Mouse (Mus musculus) splenic B cell, adult 2 months (primary cell): ENCODE measurements around the gene Crygn.

Experiments
- DNase-seq: peaks from one replicate; pipeline ENCODE4 v3.0.0-alpha.2; 2011; ENCODE audit warnings: low read depth, low spot score
- H3K27me3 ChIP-seq: 2 replicates; pipeline ENCODE4 v1.6.1; 2012; ENCODE audit warnings: mild to moderate bottlenecking, low read length, moderate library complexity, mixed read lengths; ENCODE audit not compliant: control insufficient read depth, poor library complexity, insufficient read depth, severe bottlenecking
- H3K36me3 ChIP-seq: 2 replicates; pipeline ENCODE4 v1.6.1; 2012; ENCODE audit warnings: mild to moderate bottlenecking, low read length, moderate library complexity, mixed read lengths; ENCODE audit not compliant: control insufficient read depth, poor library complexity, insufficient read depth, severe bottlenecking

Crygn gene

GRCm38 (mm10) chr5:24757816-24758215, at the start of gene Crygn:
Gene Crygn, minus strand, starts transcription at chr5:24758008.
- H3K27me3 ChIP-seq: no peaks in the 10 kb centered on the region
- no peaks in the 10 kb centered on the region for H3K36me3 ChIP-seq
- no peak for DNase-seq

GRCm38 (mm10) chr5:24805222-24805621, 47.4 kb upstream of the Crygn start:
- Histone ChIP-seq H3K27me3 (no peaks in the 10 kb centered on the region), H3K36me3 (no peaks in the 10 kb centered on the region; the same call in none of the 2 replicates)
- no peak for DNase-seq

GRCm38 (mm10) chr5:24804661-24805060, 46.9 kb upstream of the Crygn start:
- DNase-seq: no peak
- Histone ChIP-seq H3K36me3 (no peaks in the 10 kb centered on the region; the same call in none of the 2 replicates), H3K27me3 (no peaks in the 10 kb centered on the region)

GRCm38 (mm10) chr5:24801841-24802624, 44.2 kb upstream of the Crygn start:
- no peaks in the 10 kb centered on the region; the same call in 1 of the 2 replicates for H3K36me3 ChIP-seq
- no peaks in the 10 kb centered on the region for H3K27me3 ChIP-seq
- no peak for DNase-seq

GRCm38 (mm10) chr5:24800416-24800815, 42.6 kb upstream of the Crygn start:
- Histone ChIP-seq H3K27me3 (no peaks in the 10 kb centered on the region), H3K36me3 (no peaks in the 10 kb centered on the region; the same call in 1 of the 2 replicates)
- peak; percentile 26 for DNase-seq

- H3K36me3 ChIP-seq: no peaks in the 10 kb centered on the region; the same call in 1 of the 2 replicates
- no peak for DNase-seq
- no peaks in the 10 kb centered on the region for H3K27me3 ChIP-seq
Observed at GRCm38 (mm10) chr5:24798639-24799038, 40.8 kb upstream of the Crygn start.

- no peaks in the 10 kb centered on the region; the same call in 1 of the 2 replicates for H3K36me3 ChIP-seq
- H3K27me3 ChIP-seq: no peaks in the 10 kb centered on the region
- DNase-seq: no peak
Observed at GRCm38 (mm10) chr5:24797858-24798257, 40.0 kb upstream of the Crygn start.

GRCm38 (mm10) chr5:24792961-24793360, 35.2 kb upstream of the Crygn start:
- H3K36me3 ChIP-seq: no peaks in the 10 kb centered on the region
- H3K27me3 ChIP-seq: no peaks in the 10 kb centered on the region
- no peak for DNase-seq

GRCm38 (mm10) chr5:24782957-24783356, 25.1 kb upstream of the Crygn start:
- no peak for DNase-seq
- Histone ChIP-seq H3K27me3 (no peaks in the 10 kb centered on the region; the same call in 1 of the 2 replicates), H3K36me3 (no peaks in the 10 kb centered on the region)

- DNase-seq: no peak
- no peaks in the 10 kb centered on the region; the same call in 1 of the 2 replicates for H3K27me3 ChIP-seq
- H3K36me3 ChIP-seq: no peaks in the 10 kb centered on the region
Observed at GRCm38 (mm10) chr5:24781048-24781447, 23.2 kb upstream of the Crygn start.

- peak; percentile 70 for DNase-seq
- no peaks in the 10 kb centered on the region; the same call in 1 of the 2 replicates for H3K27me3 ChIP-seq
- no peaks in the 10 kb centered on the region for H3K36me3 ChIP-seq
Observed at GRCm38 (mm10) chr5:24779881-24780512, 22.2 kb upstream of the Crygn start.

- no peaks in the 10 kb centered on the region; the same call in 1 of the 2 replicates for H3K27me3 ChIP-seq
- DNase-seq: no peak
- H3K36me3 ChIP-seq: no peaks in the 10 kb centered on the region
Observed at GRCm38 (mm10) chr5:24779321-24779720, 21.5 kb upstream of the Crygn start.

GRCm38 (mm10) chr5:24778843-24779140, 21.0 kb upstream of the Crygn start:
- H3K36me3 ChIP-seq: no peaks in the 10 kb centered on the region
- H3K27me3 ChIP-seq: no peaks in the 10 kb centered on the region; the same call in 1 of the 2 replicates
- DNase-seq: no peak

GRCm38 (mm10) chr5:24778082-24778842, 20.5 kb upstream of the Crygn start:
- no peaks in the 10 kb centered on the region for H3K36me3 ChIP-seq
- H3K27me3 ChIP-seq: no peaks in the 10 kb centered on the region; the same call in 1 of the 2 replicates
- DNase-seq: no peak

- Histone ChIP-seq H3K36me3 (no peaks in the 10 kb centered on the region), H3K27me3 (no peaks in the 10 kb centered on the region; the same call in 1 of the 2 replicates)
- DNase-seq: no peak
Observed at GRCm38 (mm10) chr5:24776681-24777080, 18.9 kb upstream of the Crygn start.
